Mouse (Mus musculus) monocyte, adult 2 months (primary cell): ENCODE results near the gene Wdr6.

Source experiments
- DNase-seq, 2 experiments: peaks; one replicate each; pipeline ENCODE4 v3.0.0; 2022; ENCODE audit warnings: low spot score in 2 of 2, low read depth in 1 of 2

Gene Wdr6

GRCm38 (mm10) chr9:108525400-108525799 lies 53.1 kb downstream of the Wdr6 start:
- DNase-seq, result no peak

- no peak for DNase-seq
These were observed 55.2 kb downstream of the Wdr6 start for GRCm38 (mm10) chr9:108523341-108523740.
